In genomic region chr10:80932206-80932605, GRCm38 (mm10) we compare ENCODE assay signal across 8 mouse cellular contexts. TPM values are rescaled to one million over a fixed set of nuclear protein-coding genes. Genes with fewer than 3 reads are reported as not detected.
DNase-seq lines count a peak whose midpoint lies in the region; ATAC-seq lines count a peak whose summit lies in the region.

No protein-coding gene starts in this region.

- peak overlapping the region; percentile 59 for H3K4me3 ChIP-seq in embryonic facial prominence, embryonic 12.5 days
- H3K4me3 ChIP-seq in midbrain, embryonic 12.5 days = peak overlapping the region; percentile 16; the same call in 1 of the 2 replicates

- no peaks in the 10 kb centered on the region for H3K9me3 ChIP-seq in embryonic facial prominence, embryonic 12.5 days
- no peaks in the 10 kb centered on the region for H3K9me3 ChIP-seq in midbrain, embryonic 12.5 days

- H3K9ac ChIP-seq in embryonic facial prominence, embryonic 12.5 days = 0 out of 2 replicates have a peak overlapping the region, but pooled peaks have one; percentile 12
- no peak overlapping the region for H3K9ac ChIP-seq in midbrain, embryonic 12.5 days (replicated peaks)

- no peak overlapping the region for H3K27ac ChIP-seq in embryonic facial prominence, embryonic 12.5 days
- no peak overlapping the region for H3K27ac ChIP-seq in midbrain, embryonic 12.5 days (replicated peaks)

- intact Hi-C loops in left cerebral cortex, postnatal 25 days (cut with DNase I) = no loop called here

- H3K36me3 ChIP-seq in embryonic facial prominence, embryonic 12.5 days = no peaks in the 10 kb centered on the region
- H3K36me3 ChIP-seq in midbrain, embryonic 12.5 days = no peaks in the 10 kb centered on the region

- peak overlapping the region; percentile 84 for H3K4me2 ChIP-seq in embryonic facial prominence, embryonic 12.5 days (replicated peaks)
- peak overlapping the region; percentile 67 for H3K4me2 ChIP-seq in midbrain, embryonic 12.5 days (replicated peaks)

- H3K4me1 ChIP-seq in embryonic facial prominence, embryonic 12.5 days = peaks cover 72% of the 10 kb centered on the region
- H3K4me1 ChIP-seq in midbrain, embryonic 12.5 days = peaks cover 79% of the 10 kb centered on the region

- WGBS in embryonic facial prominence, embryonic 12.5 days = under 1% methylated on average over 20 of the region's 20 CpGs
- WGBS in midbrain, embryonic 12.5 days = 1% methylated on average over 20 of the region's 20 CpGs

- H3K27me3 ChIP-seq in embryonic facial prominence, embryonic 12.5 days = peaks cover 49% of the 10 kb centered on the region
- H3K27me3 ChIP-seq in midbrain, embryonic 12.5 days = peaks cover 78% of the 10 kb centered on the region

- DNase-seq in heart, adult 11 months = peak; percentile 96
- no peak for DNase-seq in heart, adult 9 months (ENCODE audit: low spot score in 2 of 2)
- DNase-seq in B cell, adult 2 months = peak; percentile 43 to 48
- DNase-seq in induced T-regulatory cell, adult 2 months (ENCODE audit: low read depth) = peak; percentile 76
- DNase-seq in spleen, postnatal 14 days (ENCODE audit: low spot score in 2 of 2) = no peak
- DNase-seq in left cerebral cortex, postnatal 25 days (ENCODE audit: low spot score in 2 of 2) = no peak

- ATAC-seq in embryonic facial prominence, embryonic 12.5 days (ENCODE audit: insufficient number of reproducible peaks, insufficient read depth, low FRiP score, low TSS enrichment) = no peak
- ATAC-seq in midbrain, embryonic 12.5 days (ENCODE audit: low FRiP score, low read depth) = no peak

RNA-seq across cellular contexts. Expression of gene Gadd45b, which starts 2.3 kb away (rescaled TPM):
- polyA plus RNA-seq in embryonic facial prominence, embryonic 12.5 days (2016; fragmentation: Nextera tagmentation; extraction: Ambion mirVana) = 15.9 and 20.5 TPM in 2 replicates
- 8.7 and 11.8 TPM in 2 replicates for polyA plus RNA-seq in midbrain, embryonic 12.5 days (2016; fragmentation: Nextera tagmentation; extraction: Ambion mirVana)
- 10 to 100 TPM; 16.4 to 19.0 TPM for total RNA-seq in left cerebral cortex, postnatal 25 days (2021)

RNA-seq across cellular contexts. Expression of gene Lmnb2, which starts 14.2 kb away (rescaled TPM):
- polyA plus RNA-seq in embryonic facial prominence, embryonic 12.5 days (2016; fragmentation: Nextera tagmentation; extraction: Ambion mirVana) = 70.3 TPM in 2 replicates
- 61.7 and 62.0 TPM in 2 replicates for polyA plus RNA-seq in midbrain, embryonic 12.5 days (2016; fragmentation: Nextera tagmentation; extraction: Ambion mirVana)
- total RNA-seq in left cerebral cortex, postnatal 25 days (2021) = 10 to 100 TPM; 15.1 to 18.9 TPM

RNA-seq across cellular contexts. Expression of gene Timm13, which starts 31.4 kb away (rescaled TPM):
- 308 and 322 TPM in 2 replicates for polyA plus RNA-seq in embryonic facial prominence, embryonic 12.5 days (2016; fragmentation: Nextera tagmentation; extraction: Ambion mirVana)
- 305 and 308 TPM in 2 replicates for polyA plus RNA-seq in midbrain, embryonic 12.5 days (2016; fragmentation: Nextera tagmentation; extraction: Ambion mirVana)
- 100 to 1,000 TPM; 139 TPM for total RNA-seq in left cerebral cortex, postnatal 25 days (2021)

Comparison
In these comparisons a context has a peak if more than half of its experiments do, and no peak if none do; other contexts are left out.
1. DNase-seq: peak in heart, adult 11 months (single experiment), B cell, adult 2 months (2 of 2) and induced T-regulatory cell, adult 2 months (single experiment); none in heart, adult 9 months (0 of 2), spleen, postnatal 14 days (0 of 2) and left cerebral cortex, postnatal 25 days (0 of 2).